In the genomic region with DNA sequence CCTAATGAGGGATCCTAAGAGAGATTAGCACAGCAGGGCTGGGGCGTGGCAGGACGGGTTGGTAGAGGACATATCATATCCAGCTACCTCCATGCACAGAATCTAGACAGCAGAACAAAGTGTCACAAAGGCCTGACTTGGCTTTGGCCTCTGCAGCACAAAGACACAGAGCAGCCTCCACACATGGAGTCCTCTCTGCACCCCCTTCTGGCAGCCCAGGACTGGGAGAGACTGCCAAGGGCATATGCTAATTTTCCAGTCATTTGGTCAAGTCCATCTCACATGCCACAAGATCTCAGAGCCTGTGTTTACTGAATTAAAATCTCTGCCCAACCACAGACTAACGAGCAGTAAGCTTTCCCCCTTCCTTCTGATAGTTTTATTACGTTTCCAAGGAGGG, we compare ENCODE assay signal across 9 mouse cellular contexts.
DNase-seq lines count a peak whose midpoint lies in the region; ATAC-seq and TF ChIP-seq lines count a peak whose summit lies in the region.
"Had no signal": no experiment of that assay in that cellular context is flagged by ENCODE, and none has a peak within 500 bp of the region (broad histone marks: within the 10 kb centered on the region; RNA-seq: fewer than 3 reads in every experiment).

No protein-coding gene starts in this region.

- H3K4me2 ChIP-seq in midbrain, postnatal 0 days (ENCODE audit: low read depth, low read length, poor library complexity, severe bottlenecking), result no peak overlapping the region
- no peak overlapping the region for H3K4me2 ChIP-seq in midbrain, embryonic 13.5 days (replicated peaks)

- DNase-seq in gastrocnemius, postnatal 14 days, result peak; percentile 17
- DNase-seq in gastrocnemius, adult 18-20 months (ENCODE audit: low spot score), result no peak
- peak; percentile 84 for DNase-seq in midbrain, postnatal 0 days (ENCODE audit: low spot score)
- peak; percentile 88 for DNase-seq in cerebellum, postnatal 25 days
- DNase-seq in testis, postnatal 10 days (ENCODE audit: low spot score), result peak; percentile 58
- DNase-seq in urinary bladder, adult 2 months (ENCODE audit: low spot score), result no peak
- DNase-seq in c-Kit-positive CD71-positive TER-119-positive erythroid progenitor cells, embryonic 14.5 days (ENCODE audit: low spot score), result no peak
- DNase-seq: heart, adult 11 months had no signal

- H3K4me1 ChIP-seq in midbrain, postnatal 0 days (ENCODE audit: insufficient read depth, low read length), result 0 out of 2 replicates have a peak, but pooled peaks cover 4% of the 10 kb centered on the region
- H3K4me1 ChIP-seq in midbrain, embryonic 13.5 days (replicated peaks), result peaks cover 27% of the 10 kb centered on the region

- TF ChIP-seq CTCF in midbrain, postnatal 0 days (IDR thresholded peaks at IDR 0.05), result 0 out of 2 replicates have a peak, but pooled peaks have one; percentile 26

- 56% methylated on average over 4 of the region's 4 CpGs for WGBS in midbrain, postnatal 0 days
- 82% methylated on average over 4 of the region's 4 CpGs for WGBS in midbrain, embryonic 13.5 days

- H3K36me3 ChIP-seq in midbrain, postnatal 0 days (ENCODE audit: insufficient read depth, low read length), result no peaks in the 10 kb centered on the region
- H3K36me3 ChIP-seq in midbrain, embryonic 13.5 days, result no peaks in the 10 kb centered on the region

- H3K27ac ChIP-seq in midbrain, postnatal 0 days (ENCODE audit: low read depth, low read length), result no peak overlapping the region
- no peak overlapping the region for H3K27ac ChIP-seq in midbrain, embryonic 13.5 days

- ATAC-seq in midbrain, postnatal 0 days (ENCODE audit: low FRiP score), result peak; percentile 45; the same call in 1 of the 2 replicates
- no peak for ATAC-seq in midbrain, embryonic 13.5 days

- H3K27me3 ChIP-seq in midbrain, postnatal 0 days (ENCODE audit: insufficient read depth, low read length), result no peaks in the 10 kb centered on the region
- H3K27me3 ChIP-seq in midbrain, embryonic 13.5 days, result no peaks in the 10 kb centered on the region

- no peak overlapping the region for H3K4me3 ChIP-seq in midbrain, postnatal 0 days (ENCODE audit: low read depth, low read length)
- no peak overlapping the region for H3K4me3 ChIP-seq in midbrain, embryonic 13.5 days (replicated peaks)

- intact Hi-C loops in gastrocnemius, postnatal 14 days (cut with DNase I; ENCODE audit: low total_unique reads), result no loop called here

- no peak overlapping the region for H3K9ac ChIP-seq in midbrain, postnatal 0 days (replicated peaks; ENCODE audit: low read length, poor library complexity, severe bottlenecking)
- H3K9ac ChIP-seq in midbrain, embryonic 13.5 days (replicated peaks), result no peak overlapping the region

- H3K9me3 ChIP-seq in midbrain, postnatal 0 days (ENCODE audit: low read length), result no peaks in the 10 kb centered on the region
- H3K9me3 ChIP-seq in midbrain, embryonic 13.5 days, result no peaks in the 10 kb centered on the region

Comparison
In these comparisons a context has a peak if more than half of its experiments do, and no peak if none do; other contexts are left out.
1. DNase-seq: peak in gastrocnemius, postnatal 14 days (single experiment), midbrain, postnatal 0 days (single experiment), cerebellum, postnatal 25 days (2 of 2) and testis, postnatal 10 days (single experiment); none in gastrocnemius, adult 18-20 months (single experiment), urinary bladder, adult 2 months (single experiment) and c-Kit-positive CD71-positive TER-119-positive erythroid progenitor cells, embryonic 14.5 days (single experiment).